Comparison of ENCODE assay signal across 23 mouse cellular contexts in the genomic region with DNA sequence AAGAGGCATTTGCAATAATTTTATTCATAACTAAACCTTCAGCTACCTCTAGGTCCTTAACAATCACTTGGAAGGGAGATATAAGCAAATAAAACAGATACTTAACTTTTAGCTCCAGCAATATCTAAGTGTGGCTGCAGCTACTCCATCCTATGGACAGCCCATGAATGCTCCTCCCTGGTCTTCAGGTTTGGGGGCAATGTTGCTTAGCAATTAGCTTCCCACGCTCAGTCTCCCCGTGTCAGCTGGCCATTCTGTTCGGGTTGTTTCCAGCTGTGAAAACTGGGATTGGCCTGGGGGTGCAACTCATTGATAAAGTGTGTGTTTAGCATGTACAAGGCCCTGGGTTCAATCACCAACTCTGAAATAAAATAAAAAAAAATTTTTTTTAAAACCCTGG.
"Had no signal": no experiment of that assay in that cellular context is flagged by ENCODE, and none has a peak within 500 bp of the region (broad histone marks: within the 10 kb centered on the region; RNA-seq: fewer than 3 reads in every experiment).

No protein-coding gene starts in this region.

- ATAC-seq: hindbrain, postnatal 0 days; intestine, embryonic 16.5 days; liver, embryonic 12.5 days had no signal

- H3K27me3 ChIP-seq: heart, embryonic 12.5 days; kidney, embryonic 15.5 days; limb, embryonic 13.5 days; limb, embryonic 15.5 days had no signal

- DNase-seq: gastrocnemius, postnatal 14 days; gastrocnemius, postnatal 36 days; heart, adult 18-20 months; heart, postnatal 10 days; heart, postnatal 36 days; kidney, adult 11 months; kidney, adult 9 months; kidney, postnatal 14 days; kidney, postnatal 36 days; layer of hippocampus, adult 9-11 months; layer of hippocampus, postnatal 36 days; left cerebral cortex, postnatal 4 days had no signal

- H3K4me3 ChIP-seq: heart, embryonic 10.5 days; heart, embryonic 12.5 days; hindbrain, embryonic 13.5 days; kidney, embryonic 15.5 days; limb, embryonic 13.5 days; limb, embryonic 15.5 days; liver, embryonic 12.5 days had no signal

- H3K4me2 ChIP-seq: heart, embryonic 12.5 days; hindbrain, embryonic 13.5 days; kidney, embryonic 15.5 days; limb, embryonic 13.5 days; limb, embryonic 15.5 days; liver, embryonic 12.5 days had no signal

- H3K36me3 ChIP-seq: heart, embryonic 12.5 days; hindbrain, embryonic 13.5 days; kidney, embryonic 15.5 days; limb, embryonic 13.5 days; limb, embryonic 15.5 days; liver, embryonic 12.5 days had no signal

- H3K9ac ChIP-seq: heart, embryonic 12.5 days; hindbrain, embryonic 13.5 days; kidney, embryonic 15.5 days; limb, embryonic 13.5 days; limb, embryonic 15.5 days; liver, embryonic 12.5 days; liver, embryonic 14.5 days had no signal

- H3K9me3 ChIP-seq: heart, embryonic 10.5 days; heart, embryonic 12.5 days; hindbrain, embryonic 13.5 days; kidney, embryonic 15.5 days; limb, embryonic 15.5 days; liver, embryonic 12.5 days had no signal

- H3K4me1 ChIP-seq: liver, embryonic 12.5 days had no signal

- H3K27ac ChIP-seq: heart, embryonic 10.5 days; hindbrain, embryonic 13.5 days; hindbrain, postnatal 0 days; kidney, embryonic 15.5 days; kidney, postnatal 0 days; limb, embryonic 13.5 days; limb, embryonic 15.5 days; liver, embryonic 12.5 days; liver, embryonic 14.5 days had no signal
